Mouse (Mus musculus) testis, postnatal 10 days (tissue): ENCODE data around the gene Smg1.

Experiments used
- DNase-seq: peaks from one replicate; pipeline ENCODE4 v3.0.0; 2021; ENCODE audit warnings: low spot score

The Smg1 gene

GRCm38 (mm10) chr7:118141271-118141670, 102.2 kb downstream of the Smg1 start:
- no peak for DNase-seq

- DNase-seq: no peak
These were observed 108.3 kb downstream of the Smg1 start for GRCm38 (mm10) chr7:118135128-118135527.

- DNase-seq: peak; percentile 94
These were observed 113.9 kb downstream of the Smg1 start, which contains the start of gene Arl6ip1 for GRCm38 (mm10) chr7:118129430-118130041. Arl6ip1 (minus strand) TSS chr7:118129662.

DNA sequence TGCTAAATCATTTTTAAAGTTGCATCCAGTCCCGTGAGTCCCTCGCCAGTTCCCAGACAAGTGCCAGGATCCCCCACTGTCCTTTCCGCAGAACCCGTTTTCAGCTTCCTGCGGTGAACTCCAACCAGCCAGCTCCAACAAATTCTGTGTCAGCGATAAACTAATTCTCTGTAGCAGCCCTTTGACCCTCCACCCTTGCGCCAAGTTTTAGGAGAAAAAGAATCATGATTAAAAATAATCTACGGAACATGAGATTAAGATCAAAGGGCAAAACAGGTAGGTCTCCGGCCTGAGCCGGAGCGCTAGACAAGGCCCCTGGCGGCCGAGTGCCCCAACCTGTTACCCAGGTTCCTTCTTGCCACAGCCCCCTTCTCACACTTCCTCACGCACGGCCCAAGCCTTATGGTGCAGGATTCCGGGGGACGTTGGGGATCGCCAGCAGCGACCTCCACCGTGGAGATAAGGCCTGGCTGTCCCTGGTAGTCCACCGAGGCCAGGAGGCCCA, 114.5 kb downstream of the Smg1 start:
- no peak for DNase-seq

DNA sequence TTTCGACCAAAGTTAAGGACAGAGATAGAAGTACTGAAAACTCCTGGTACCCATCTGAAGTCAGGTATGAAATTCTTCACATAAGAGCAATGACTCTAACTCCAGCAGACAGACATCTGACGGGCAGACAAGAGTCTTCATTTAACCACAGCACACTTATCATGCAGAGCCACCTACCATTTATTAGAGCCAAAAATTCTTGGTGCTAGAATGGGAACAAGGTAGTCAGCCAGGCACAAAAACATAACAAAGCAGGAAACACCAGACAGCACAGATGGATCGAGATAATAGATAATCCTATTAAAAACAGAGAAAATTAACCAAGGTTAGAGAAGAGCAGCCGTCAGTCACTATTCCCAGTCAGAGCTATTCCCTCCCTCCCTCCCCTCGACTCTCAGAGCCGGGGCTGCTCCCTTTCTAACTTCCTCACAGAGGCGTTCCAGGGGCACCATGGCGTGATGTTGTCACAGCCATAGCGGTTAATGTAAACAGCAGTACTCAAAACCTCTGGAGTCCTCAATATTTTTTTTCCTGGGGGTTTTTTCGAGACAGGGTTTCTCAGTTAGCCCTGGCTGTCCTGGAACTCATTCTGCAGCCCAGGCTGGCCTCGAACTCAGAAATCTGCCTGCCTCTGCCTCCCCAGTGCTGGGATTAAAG, 117.1 kb downstream of the Smg1 start:
- no peak for DNase-seq

- DNase-seq: no peak
These were observed 117.7 kb downstream of the Smg1 start for GRCm38 (mm10) chr7:118125736-118126135.

- no peak for DNase-seq
These were observed 119.7 kb downstream of the Smg1 start for GRCm38 (mm10) chr7:118123512-118124411.

DNA sequence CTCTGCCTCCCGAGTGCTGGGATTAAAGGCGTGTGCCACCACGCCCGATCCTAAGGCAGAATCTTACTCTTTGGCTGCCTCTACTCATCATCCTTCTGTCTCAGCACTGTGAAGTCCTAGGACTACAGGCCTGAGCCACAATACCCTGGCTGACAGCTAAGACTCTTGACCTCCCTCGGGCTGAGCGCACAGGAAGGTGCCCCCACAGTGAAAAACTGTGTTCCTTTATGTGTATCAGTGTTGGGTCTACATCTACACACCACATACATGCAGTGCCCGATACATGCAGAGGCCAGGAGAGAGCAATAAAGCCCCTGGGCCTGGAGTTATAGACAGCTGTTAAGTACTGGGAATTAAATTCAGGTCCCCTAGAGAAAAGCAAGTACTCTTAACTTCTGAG, 121.2 kb downstream of the Smg1 start:
- no peak for DNase-seq

DNA sequence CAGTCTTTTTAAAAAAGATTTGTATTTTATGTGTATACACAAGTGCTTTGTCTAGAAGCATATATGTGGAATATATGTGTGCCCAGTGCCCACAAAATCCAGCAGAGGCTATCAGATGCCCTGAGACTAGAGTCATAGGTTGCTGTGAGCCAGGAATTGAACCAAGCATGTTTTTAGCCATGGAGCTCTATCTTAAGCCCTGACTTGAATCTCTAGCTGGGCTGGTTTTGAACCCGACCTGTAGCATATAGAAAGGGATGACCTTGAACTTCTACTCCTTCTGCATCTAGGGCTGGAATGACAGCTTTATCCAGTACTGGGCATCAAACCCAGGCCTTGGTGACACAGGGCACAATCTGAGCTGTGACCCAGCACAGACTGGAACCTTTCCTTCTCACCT, 122.8 kb downstream of the Smg1 start:
- DNase-seq: no peak

DNA sequence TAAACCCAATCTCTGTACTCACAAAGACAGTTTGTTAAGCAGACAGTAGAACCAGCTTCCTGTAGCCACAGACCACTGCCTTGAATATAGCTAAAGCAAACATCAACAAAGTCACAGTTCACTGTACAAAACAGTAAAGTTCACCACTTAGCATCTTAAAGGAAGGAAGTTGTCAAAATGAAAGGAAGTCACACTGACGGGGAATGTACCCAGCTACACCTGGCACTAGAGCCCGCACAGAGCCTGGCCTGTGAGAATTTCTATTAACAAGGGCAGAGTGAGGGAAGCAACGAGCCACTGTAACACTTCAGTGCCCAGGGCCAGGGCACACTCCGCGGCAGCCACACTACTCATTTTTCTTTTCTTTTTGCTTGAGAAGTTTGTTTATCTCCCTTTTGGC, 123.5 kb downstream of the Smg1 start:
- no peak for DNase-seq

DNA sequence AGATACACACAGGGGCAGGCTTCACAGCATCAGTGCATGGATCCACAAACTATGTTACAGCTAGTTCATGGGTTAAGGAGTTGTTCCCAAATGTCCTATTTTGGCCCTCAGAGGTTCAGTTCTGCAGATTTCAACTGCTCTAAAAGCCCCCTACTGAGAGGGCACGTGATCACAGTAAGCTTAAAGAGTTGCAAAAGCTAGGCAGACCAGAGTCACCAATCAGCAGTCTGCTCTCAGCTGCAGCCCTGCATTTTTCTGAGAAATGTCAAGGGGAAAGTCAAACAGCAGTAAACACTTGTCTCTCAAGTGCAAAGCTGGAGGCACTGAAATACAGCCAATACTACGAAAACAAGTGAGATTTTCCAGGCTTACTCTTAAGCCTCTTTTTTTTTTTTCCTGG, 124.3 kb downstream of the Smg1 start:
- DNase-seq: no peak

- no peak for DNase-seq
These were observed 125.0 kb downstream of the Smg1 start for GRCm38 (mm10) chr7:118118426-118118825.

- no peak for DNase-seq
These were observed 125.8 kb downstream of the Smg1 start for GRCm38 (mm10) chr7:118117539-118118210.

DNA sequence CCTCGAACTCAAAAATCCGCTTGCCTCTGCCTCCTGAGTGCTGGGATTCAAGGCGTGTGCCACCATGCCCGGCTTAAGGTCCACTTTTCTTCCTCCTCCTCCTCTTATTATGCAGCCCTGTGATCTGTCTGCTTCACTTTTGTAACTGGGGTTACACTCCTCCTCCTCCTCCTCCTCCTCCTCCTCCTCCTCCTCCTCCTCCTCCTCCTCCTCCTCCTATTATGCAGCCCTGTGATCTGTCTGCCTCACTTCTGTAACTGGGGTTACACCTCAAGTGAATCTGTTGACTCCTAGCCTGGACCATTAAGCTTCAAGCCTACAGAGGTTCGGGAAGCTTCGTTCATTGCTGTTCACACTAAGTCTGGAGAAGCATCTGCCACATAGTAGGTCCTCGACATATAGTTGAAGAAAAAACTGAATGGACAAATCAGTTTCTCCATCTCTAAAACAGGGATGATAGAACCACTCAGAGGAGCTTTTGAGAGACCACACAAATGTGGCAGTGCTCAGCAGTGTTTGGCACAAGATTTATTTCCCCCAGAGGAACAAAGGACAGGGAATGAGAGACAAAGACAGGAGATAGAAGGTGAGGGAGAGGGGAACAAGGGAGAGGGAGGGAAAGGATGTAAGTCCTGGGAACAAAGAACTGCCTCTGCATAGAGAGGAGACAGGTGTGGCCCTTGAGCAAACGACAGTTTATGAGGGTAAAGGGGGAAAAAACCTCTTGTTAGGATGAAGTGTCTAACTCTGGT, 126.5 kb downstream of the Smg1 start:
- no peak for DNase-seq

GRCm38 (mm10) chr7:118115877-118116568, 127.4 kb downstream of the Smg1 start, which contains the start of gene Rps15a:
Rps15a (minus strand) TSS chr7:118116188.
- peak; percentile 98 for DNase-seq

DNA sequence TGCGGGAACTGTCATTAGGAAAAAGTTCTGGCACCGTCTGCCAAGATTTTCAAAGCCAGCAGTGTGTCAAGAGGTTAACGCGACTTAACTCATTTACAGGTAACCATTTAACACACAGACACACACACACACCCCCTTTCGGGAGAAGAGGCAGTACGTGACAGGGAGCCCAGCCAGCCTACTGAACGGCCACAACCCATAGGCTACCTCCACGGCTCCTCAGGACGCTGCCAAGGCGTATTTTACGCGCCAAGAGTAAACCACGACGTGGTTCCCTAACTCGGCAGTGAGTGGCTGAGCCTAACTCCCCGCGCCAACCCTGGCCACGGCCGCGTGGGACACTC, 128.0 kb downstream of the Smg1 start:
- DNase-seq: no peak

GRCm38 (mm10) chr7:118113541-118114297, 129.8 kb downstream of the Smg1 start:
- DNase-seq: no peak

GRCm38 (mm10) chr7:118111128-118111527, 132.3 kb downstream of the Smg1 start:
- DNase-seq: no peak

GRCm38 (mm10) chr7:118107671-118108070, 135.8 kb downstream of the Smg1 start:
- no peak for DNase-seq

- DNase-seq: no peak
These were observed 138.9 kb downstream of the Smg1 start for GRCm38 (mm10) chr7:118104458-118105052.
